Mouse (Mus musculus): ENCODE measurements around the gene Gmip. TPM values are rescaled to one million over a fixed set of nuclear protein-coding genes. Genes with fewer than 3 reads are reported as not detected.

Gmip gene
- polyA plus RNA-seq, 1 experiment, result not detected

DNA sequence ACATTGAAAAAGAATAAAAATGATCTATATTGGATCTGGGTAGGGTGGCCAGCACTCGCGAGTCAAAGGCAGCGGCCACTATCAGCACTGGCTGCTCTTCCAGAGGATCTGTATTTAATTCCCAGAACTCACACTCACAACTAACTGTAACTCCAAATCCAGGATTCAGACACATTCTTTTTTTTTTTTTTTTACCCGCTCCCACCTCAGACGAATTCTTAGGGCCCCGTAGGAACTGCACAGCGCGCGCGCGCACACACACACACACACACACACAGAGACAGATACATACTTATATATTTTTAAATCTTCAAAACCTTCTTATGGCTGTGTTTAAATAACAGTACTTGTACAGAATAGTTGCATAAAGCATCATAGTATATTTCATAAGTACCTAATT lies 18.1 kb upstream of the Gmip start:
- H3K27ac ChIP-seq (ENCODE audit: insufficient read depth, low read depth, low read length), result no peak overlapping the region

GRCm38 (mm10) chr8:69790773-69791367 lies 17.6 kb upstream of the Gmip start, which contains the start of the genes Atp13a1 and Zfp866:
TSS of gene Atp13a1 (plus strand) at chr8:69791163.
TSS of gene Zfp866 (minus strand) at chr8:69791178.
- under 1% methylated on average over 38 of the region's 38 CpGs for WGBS
- no peak for TF ChIP-seq CTCF (IDR thresholded peaks at IDR 0.05; ENCODE audit: insufficient read depth, low read depth, low read length)
- peak; percentile 76 for TF ChIP-seq POLR2A (IDR thresholded peaks at IDR 0.05; ENCODE audit: insufficient read depth, low read depth, low read length)
- Histone ChIP-seq H3K4me1 (ENCODE audit: control insufficient read depth, insufficient read depth, low read length) (peaks cover 7% of the 10 kb centered on the region; the same call in 1 of the 2 replicates), H3K27ac (ENCODE audit: insufficient read depth, low read depth, low read length) (peak within 1 kb of the TSS; percentile 76; the same call in 1 of the 2 replicates), H3K4me3 (ENCODE audit: insufficient read depth, low read depth, low read length) (peak within 1 kb of the TSS; percentile 99)

More for the DNA sequence above, 18.1 kb upstream of the Gmip start:
- TF ChIP-seq POLR2A (IDR thresholded peaks at IDR 0.05; ENCODE audit: insufficient read depth, low read depth, low read length), result no peak
- 25% methylated on average over 11 of the region's 11 CpGs for WGBS
- peak overlapping the region; percentile 99 for H3K4me3 ChIP-seq (ENCODE audit: insufficient read depth, low read depth, low read length)
- peaks cover 7% of the 10 kb centered on the region; the same call in 1 of the 2 replicates for H3K4me1 ChIP-seq (ENCODE audit: control insufficient read depth, insufficient read depth, low read length)

DNA sequence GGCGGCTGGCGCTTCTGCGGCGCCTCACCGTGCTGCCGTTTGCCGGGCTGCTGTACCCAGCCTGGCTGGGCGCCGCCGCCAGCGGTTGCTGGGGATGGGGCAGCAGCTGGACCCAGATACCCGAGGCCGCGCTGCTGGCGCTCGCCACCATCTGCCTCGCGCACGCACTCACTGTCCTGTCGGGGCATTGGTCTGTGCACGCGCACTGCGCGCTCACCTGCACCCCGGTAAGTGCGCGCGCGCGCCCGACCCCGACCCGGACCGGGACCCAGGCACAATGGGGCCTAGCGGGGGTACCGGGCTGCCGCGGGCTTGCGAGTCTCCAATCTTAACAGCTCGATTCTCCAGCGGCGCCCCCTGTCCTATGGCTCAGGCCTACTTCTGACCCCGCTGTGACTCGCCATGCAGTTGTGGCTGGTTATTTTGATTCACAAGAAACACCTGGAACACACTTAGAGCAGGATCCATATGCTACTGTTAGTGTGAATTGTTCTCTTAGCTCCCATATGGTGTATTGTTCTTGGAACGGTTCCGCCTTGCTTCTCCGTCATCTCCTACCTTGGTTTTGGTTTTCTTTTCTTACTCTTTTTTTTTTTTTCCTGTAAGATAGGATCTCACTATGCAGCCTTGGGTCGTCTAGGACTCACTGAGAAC lies 16.9 kb upstream of the Gmip start:
- Histone ChIP-seq H3K4me3 (ENCODE audit: insufficient read depth, low read depth, low read length) (peak overlapping the region; percentile 99), H3K27ac (ENCODE audit: insufficient read depth, low read depth, low read length) (0 out of 2 replicates have a peak overlapping the region, but pooled peaks have one; percentile 42), H3K4me1 (ENCODE audit: control insufficient read depth, insufficient read depth, low read length) (peaks cover 7% of the 10 kb centered on the region; the same call in 1 of the 2 replicates)
- TF ChIP-seq CTCF (IDR thresholded peaks at IDR 0.05; ENCODE audit: insufficient read depth, low read depth, low read length) (no peak), POLR2A (IDR thresholded peaks at IDR 0.05; ENCODE audit: insufficient read depth, low read depth, low read length) (no peak)
- under 1% methylated on average over 48 of the region's 48 CpGs for WGBS

DNA sequence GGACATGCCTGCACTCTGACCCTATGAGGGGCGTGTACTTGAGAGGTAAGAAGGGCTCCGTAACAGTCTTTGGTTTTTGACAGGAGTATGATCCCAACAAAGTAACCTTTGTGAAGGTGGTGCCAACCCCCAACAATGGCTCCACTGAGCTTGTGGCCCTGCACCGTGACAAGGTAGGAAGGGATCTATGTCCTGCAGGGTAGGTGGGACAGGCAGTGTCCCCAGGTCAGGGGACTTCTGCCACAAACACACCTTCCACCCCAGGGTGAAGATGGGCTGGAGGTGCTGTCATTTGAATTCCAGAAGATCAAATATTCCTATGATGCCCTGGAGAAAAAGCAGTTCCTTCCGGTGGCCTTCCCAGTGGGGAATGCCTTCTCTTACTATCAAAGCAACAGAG lies 14.8 kb upstream of the Gmip start:
- TF ChIP-seq CTCF (IDR thresholded peaks at IDR 0.05; ENCODE audit: insufficient read depth, low read depth, low read length) (no peak), POLR2A (IDR thresholded peaks at IDR 0.05; ENCODE audit: insufficient read depth, low read depth, low read length) (no peak)
- WGBS, result 92% methylated on average over 4 of the region's 4 CpGs
- peaks cover 7% of the 10 kb centered on the region; the same call in 1 of the 2 replicates for H3K4me1 ChIP-seq (ENCODE audit: control insufficient read depth, insufficient read depth, low read length)
- H3K27ac ChIP-seq (ENCODE audit: insufficient read depth, low read depth, low read length), result no peak overlapping the region
- H3K4me3 ChIP-seq (ENCODE audit: insufficient read depth, low read depth, low read length), result no peak overlapping the region

- WGBS, result 90% methylated on average over 3 of the region's 3 CpGs
- H3K4me3 ChIP-seq (ENCODE audit: insufficient read depth, low read depth, low read length), result no peak overlapping the region
- H3K4me1 ChIP-seq (ENCODE audit: control insufficient read depth, insufficient read depth, low read length), result peaks cover 7% of the 10 kb centered on the region; the same call in 1 of the 2 replicates
- TF ChIP-seq CTCF (IDR thresholded peaks at IDR 0.05; ENCODE audit: insufficient read depth, low read depth, low read length) (no peak), POLR2A (IDR thresholded peaks at IDR 0.05; ENCODE audit: insufficient read depth, low read depth, low read length) (no peak)
- H3K27ac ChIP-seq (ENCODE audit: insufficient read depth, low read depth, low read length), result no peak overlapping the region
Observed at GRCm38 (mm10) chr8:69794096-69794495, 14.4 kb upstream of the Gmip start.

GRCm38 (mm10) chr8:69794901-69795300 lies 13.6 kb upstream of the Gmip start:
- WGBS, result 92% methylated on average over 6 of the region's 6 CpGs

GRCm38 (mm10) chr8:69796721-69797345 lies 11.6 kb upstream of the Gmip start:
- Histone ChIP-seq H3K4me1 (ENCODE audit: control insufficient read depth, insufficient read depth, low read length) (peaks cover 4% of the 10 kb centered on the region; the same call in 1 of the 2 replicates), H3K4me3 (ENCODE audit: insufficient read depth, low read depth, low read length) (no peak overlapping the region), H3K27ac (ENCODE audit: insufficient read depth, low read depth, low read length) (no peak overlapping the region)
- TF ChIP-seq CTCF (IDR thresholded peaks at IDR 0.05; ENCODE audit: insufficient read depth, low read depth, low read length), result no peak
- no peak for TF ChIP-seq POLR2A (IDR thresholded peaks at IDR 0.05; ENCODE audit: insufficient read depth, low read depth, low read length)
- WGBS, result 96% methylated on average over 16 of the region's 16 CpGs

More at GRCm38 (mm10) chr8:69794901-69795300, 13.6 kb upstream of the Gmip start:
- Histone ChIP-seq H3K4me1 (ENCODE audit: control insufficient read depth, insufficient read depth, low read length) (peaks cover 7% of the 10 kb centered on the region; the same call in 1 of the 2 replicates), H3K4me3 (ENCODE audit: insufficient read depth, low read depth, low read length) (no peak overlapping the region), H3K27ac (ENCODE audit: insufficient read depth, low read depth, low read length) (no peak overlapping the region)
- TF ChIP-seq POLR2A (IDR thresholded peaks at IDR 0.05; ENCODE audit: insufficient read depth, low read depth, low read length) (no peak), CTCF (IDR thresholded peaks at IDR 0.05; ENCODE audit: insufficient read depth, low read depth, low read length) (no peak)

DNA sequence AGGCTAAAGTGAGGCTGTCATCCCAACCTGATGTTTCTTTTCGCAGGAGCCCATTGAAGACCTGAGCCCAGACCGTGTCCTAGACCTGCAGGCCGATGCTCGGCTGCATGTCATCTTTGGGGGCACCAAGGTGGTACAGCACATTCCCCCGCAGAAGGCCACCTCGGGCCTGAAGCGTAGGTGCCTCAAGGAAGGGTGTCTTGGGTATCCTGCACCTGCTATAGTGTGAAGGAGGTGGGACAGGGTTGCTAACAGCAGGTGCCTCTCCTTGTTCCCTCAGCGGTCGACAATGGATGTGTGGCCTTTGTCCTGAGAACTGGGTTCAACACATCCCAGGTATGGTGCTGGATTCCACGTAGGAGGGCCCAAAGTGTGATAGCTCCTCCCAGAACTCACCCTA lies 10.8 kb upstream of the Gmip start:
- peaks cover 3% of the 10 kb centered on the region; the same call in 1 of the 2 replicates for H3K4me1 ChIP-seq (ENCODE audit: control insufficient read depth, insufficient read depth, low read length)
- 93% methylated on average over 10 of the region's 10 CpGs for WGBS
- no peak overlapping the region for H3K4me3 ChIP-seq (ENCODE audit: insufficient read depth, low read depth, low read length)
- no peak overlapping the region for H3K27ac ChIP-seq (ENCODE audit: insufficient read depth, low read depth, low read length)
- TF ChIP-seq CTCF (IDR thresholded peaks at IDR 0.05; ENCODE audit: insufficient read depth, low read depth, low read length), result no peak
- no peak for TF ChIP-seq POLR2A (IDR thresholded peaks at IDR 0.05; ENCODE audit: insufficient read depth, low read depth, low read length)

DNA sequence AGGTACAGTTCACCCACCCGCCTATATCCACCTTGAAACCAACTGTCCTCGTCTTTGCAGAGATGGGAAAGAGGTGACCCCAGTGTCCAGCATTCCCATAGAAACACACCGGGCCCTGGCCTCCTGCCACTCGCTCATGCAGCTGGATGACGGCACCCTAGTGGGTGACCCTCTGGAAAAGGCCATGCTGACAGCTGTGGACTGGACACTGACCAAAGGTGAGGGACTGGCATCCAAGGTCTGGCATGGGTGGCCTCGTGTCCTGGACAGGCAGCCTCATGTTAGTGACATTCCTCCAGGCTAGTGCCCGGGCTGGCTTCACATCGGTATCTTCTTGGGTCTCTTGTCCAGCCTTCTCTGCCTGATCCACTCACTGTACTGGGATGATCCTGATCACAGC lies 9.2 kb upstream of the Gmip start:
- Histone ChIP-seq H3K27ac (ENCODE audit: insufficient read depth, low read depth, low read length) (no peak overlapping the region), H3K4me3 (ENCODE audit: insufficient read depth, low read depth, low read length) (no peak overlapping the region), H3K4me1 (ENCODE audit: control insufficient read depth, insufficient read depth, low read length) (no peaks in the 10 kb centered on the region)
- TF ChIP-seq POLR2A (IDR thresholded peaks at IDR 0.05; ENCODE audit: insufficient read depth, low read depth, low read length), result no peak
- no peak for TF ChIP-seq CTCF (IDR thresholded peaks at IDR 0.05; ENCODE audit: insufficient read depth, low read depth, low read length)
- 87% methylated on average over 8 of the region's 8 CpGs for WGBS
